Mouse (Mus musculus) embryonic fibroblast, embryonic 13.5 days (primary cell): Measurements from ENCODE around the gene Kdr.

Experiments
- CTCF ChIP-seq: IDR thresholded peaks from 2 replicates; pipeline ENCODE4 v1.5.1; 2011; ENCODE audit warnings: mild to moderate bottlenecking, control low read depth, low read length, moderate library complexity, borderline replicate concordance; ENCODE audit not compliant: insufficient read depth
- POLR2A ChIP-seq: IDR thresholded peaks from 2 replicates; pipeline ENCODE4 v1.6.1; 2011; ENCODE audit warnings: low read depth, mild to moderate bottlenecking, control low read depth, low read length, moderate library complexity

DNA sequence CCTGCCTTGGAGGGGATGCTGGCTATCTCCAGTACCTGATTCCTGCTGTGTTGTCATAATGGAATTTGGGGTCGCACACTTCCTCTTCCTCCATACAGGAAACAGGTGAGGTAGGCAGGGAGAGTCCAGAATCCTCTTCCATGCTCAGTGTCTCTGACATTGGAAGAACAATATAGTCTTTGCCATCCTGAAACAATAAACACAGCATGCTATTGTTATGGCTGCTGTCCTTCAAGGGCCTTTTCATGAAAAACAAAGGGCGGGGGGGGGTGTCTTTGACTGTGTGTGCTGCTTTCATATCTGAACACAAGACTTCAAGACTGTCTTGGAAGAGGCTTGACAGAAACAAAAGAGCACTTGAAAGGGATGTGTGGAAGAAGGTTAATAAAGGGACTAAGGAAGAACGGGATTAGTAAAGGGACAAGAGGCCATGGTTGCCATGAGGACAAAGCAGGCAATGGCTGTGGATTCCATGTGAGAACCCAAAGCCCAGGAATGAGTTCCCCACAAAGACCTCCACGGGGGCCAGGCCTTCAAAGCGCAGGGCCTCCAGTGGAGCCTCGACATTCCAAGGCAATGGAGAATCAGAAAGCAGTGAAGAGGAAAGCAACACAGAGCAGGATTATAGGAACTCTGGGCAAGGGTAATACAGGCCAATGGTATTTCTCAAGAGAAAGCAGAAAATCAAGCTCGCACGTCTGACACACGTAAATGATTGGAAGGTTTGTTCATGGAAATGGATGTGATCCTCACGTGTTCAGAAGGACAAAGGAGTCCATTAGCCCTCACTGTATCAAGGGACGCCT, 36.3 kb downstream of the Kdr start:
- no peak for TF ChIP-seq POLR2A
- no peak for TF ChIP-seq CTCF
